Mouse (Mus musculus): ENCODE data around the gene Slc39a7. TPM values are rescaled to one million over a fixed set of nuclear protein-coding genes. Genes with fewer than 3 reads are reported as not detected.
"Not testable (repeated sequence)": the region's sequence is repeated elsewhere in the genome, so short reads cannot be mapped to it uniquely, and the experiment has no call there.

Gene Slc39a7
- total RNA-seq, 2 experiments from 2014 or later = 41.0 to 99.8 TPM

DNA sequence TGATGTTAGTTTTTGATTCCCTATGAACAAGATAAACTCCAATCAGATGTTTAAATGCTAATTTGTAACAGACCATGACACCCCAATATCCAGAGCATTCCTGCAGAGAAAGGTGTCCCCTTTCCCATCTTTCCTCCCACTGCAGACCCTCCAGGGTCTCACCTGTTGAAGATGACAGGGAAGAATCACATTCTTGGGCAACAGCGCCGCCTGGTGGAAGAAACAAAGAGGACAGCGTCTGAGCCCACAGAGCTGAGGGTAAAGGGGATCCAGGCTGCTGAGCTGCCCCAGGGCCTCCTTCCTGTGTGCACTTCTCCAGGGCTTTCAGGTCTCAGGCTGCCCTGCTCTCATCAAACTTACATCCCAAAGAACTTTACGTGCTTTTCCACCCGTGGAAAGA is 28.1 kb downstream of the Slc39a7 start:
- no peak for ATAC-seq (replicated peaks; ENCODE audit: poor library complexity, severe bottlenecking)

DNA sequence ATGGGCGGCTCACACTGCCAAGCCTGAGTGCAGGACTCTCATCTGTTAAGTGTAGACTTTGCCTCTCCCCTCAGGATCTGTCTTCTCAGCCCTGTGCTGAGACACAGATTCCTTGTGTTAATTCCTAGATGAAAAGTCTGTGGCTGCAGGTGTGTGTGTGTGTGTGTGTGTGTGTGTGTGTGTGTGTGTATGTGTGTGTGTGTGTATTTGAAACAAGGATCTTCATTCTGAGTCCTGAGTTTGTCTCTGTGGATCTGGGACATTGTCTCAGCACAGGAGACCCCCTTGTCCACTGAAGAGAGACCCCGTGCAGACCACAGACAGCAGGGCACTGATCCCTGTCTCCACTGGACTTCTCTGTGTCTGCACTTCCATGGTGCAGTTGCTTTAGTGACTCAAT is 30.7 kb downstream of the Slc39a7 start:
- ATAC-seq (replicated peaks; ENCODE audit: poor library complexity, severe bottlenecking) = not testable (repeated sequence)

DNA sequence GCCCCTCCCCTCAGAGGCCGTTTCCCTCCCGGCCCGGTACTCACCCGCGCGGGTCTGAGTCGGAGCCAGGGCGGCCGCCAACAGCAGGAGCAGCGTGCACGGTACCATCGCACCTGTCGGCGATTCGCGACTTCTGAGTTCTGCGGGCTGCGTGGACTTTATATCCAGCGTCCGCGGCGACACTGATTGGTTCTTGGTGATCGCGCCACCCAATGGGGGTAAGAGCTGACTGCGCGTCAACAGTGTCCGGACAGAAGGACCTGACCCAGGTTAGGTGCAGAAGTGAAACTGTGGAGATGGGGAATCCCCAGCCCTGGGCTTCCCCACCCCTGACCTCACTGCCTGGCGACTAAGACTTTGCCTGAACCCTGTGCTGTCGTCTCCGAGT is 31.3 kb downstream of the Slc39a7 start, which contains the start of gene H2-K1:
H2-K1 (minus strand) TSS at position 198 of the 388 bp plus-strand sequence.
- peak; percentile 96 for ATAC-seq (replicated peaks; ENCODE audit: poor library complexity, severe bottlenecking)

DNA sequence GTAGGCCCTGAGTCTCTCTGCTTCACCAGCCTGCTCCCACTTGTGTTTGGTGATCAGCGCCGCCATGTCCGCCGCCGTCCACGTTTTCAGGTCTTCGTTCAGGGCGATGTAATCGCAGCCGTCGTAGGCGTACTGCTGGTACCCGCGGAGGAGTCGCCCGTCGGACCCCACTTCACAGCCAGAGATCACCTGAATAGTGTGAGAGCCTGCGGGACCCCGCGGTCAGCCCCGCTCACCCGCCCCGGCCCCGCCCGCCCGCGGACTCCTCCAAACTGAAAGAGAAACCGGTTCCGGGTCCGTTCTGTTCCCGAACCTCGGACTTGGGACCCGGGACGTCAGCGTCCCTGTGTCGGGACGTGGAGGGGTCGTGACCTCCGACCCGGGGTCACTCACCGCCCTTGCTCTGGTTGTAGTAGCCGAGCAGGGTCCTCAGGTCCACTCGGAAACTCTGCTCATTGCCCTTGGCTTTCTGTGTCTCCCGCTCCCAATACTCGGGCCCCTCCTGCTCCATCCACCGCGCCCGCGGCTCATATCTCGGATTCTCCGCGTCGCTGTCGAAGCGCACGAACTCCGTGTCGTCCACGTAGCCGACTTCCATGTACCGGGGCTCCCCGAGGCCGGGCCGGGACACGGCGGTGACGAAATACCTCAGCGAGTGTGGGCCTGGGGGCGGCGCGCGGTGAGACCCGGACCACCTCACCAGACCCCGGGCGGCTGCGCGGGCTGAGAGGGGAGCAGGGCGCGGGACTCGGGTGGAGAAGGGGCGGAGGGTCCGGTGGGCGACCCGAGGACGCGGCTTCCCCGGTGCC is 31.9 kb downstream of the Slc39a7 start:
- ATAC-seq (replicated peaks; ENCODE audit: poor library complexity, severe bottlenecking) = no peak

DNA sequence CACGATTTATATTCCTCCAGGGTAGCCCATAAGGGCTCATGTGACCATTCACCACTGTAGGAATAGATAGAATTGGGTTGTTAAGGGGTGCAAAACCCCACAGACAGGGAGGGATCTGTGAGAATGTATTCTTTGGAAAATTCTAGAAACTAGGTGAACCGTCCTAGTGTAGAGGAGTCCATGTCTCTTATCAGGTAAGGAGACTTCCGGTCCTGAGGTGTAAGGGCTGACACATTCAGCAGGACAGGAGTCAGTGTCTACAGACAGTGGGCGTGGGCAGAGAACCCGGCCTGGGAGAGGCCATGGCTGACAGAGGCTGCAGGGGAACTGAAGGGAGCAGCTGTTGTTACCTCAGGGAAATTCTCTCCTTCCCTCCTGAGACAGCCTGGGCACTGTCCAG is 32.8 kb downstream of the Slc39a7 start:
- ATAC-seq (replicated peaks; ENCODE audit: poor library complexity, severe bottlenecking) = not testable (repeated sequence)

- ATAC-seq (replicated peaks; ENCODE audit: poor library complexity, severe bottlenecking) = not testable (repeated sequence)
Measured at GRCm38 (mm10) chr17:33997025-33997424, 34.5 kb downstream of the Slc39a7 start.

DNA sequence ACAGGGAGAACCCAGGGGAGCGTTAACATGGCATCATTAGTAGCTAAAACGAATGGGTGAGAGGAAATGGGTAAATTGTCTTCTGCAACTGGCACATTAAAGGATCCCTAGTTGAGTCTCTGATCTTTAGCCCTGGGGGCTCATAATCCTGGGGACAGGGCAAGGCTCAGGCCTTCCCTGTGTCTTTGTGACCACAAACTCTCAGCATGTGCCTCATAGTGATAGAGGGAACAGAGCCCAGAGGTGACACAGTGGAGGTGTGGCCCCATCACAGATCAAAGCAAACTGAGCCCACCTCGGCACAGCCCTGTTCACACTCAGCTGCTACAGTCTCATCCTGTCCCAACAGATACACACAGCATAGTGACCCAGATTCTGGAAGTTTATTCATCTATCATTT is 35.8 kb downstream of the Slc39a7 start:
- no peak for ATAC-seq (replicated peaks; ENCODE audit: poor library complexity, severe bottlenecking)

- no peak for ATAC-seq (replicated peaks; ENCODE audit: poor library complexity, severe bottlenecking)
Measured at GRCm38 (mm10) chr17:33994959-33995358, 36.5 kb downstream of the Slc39a7 start.

DNA sequence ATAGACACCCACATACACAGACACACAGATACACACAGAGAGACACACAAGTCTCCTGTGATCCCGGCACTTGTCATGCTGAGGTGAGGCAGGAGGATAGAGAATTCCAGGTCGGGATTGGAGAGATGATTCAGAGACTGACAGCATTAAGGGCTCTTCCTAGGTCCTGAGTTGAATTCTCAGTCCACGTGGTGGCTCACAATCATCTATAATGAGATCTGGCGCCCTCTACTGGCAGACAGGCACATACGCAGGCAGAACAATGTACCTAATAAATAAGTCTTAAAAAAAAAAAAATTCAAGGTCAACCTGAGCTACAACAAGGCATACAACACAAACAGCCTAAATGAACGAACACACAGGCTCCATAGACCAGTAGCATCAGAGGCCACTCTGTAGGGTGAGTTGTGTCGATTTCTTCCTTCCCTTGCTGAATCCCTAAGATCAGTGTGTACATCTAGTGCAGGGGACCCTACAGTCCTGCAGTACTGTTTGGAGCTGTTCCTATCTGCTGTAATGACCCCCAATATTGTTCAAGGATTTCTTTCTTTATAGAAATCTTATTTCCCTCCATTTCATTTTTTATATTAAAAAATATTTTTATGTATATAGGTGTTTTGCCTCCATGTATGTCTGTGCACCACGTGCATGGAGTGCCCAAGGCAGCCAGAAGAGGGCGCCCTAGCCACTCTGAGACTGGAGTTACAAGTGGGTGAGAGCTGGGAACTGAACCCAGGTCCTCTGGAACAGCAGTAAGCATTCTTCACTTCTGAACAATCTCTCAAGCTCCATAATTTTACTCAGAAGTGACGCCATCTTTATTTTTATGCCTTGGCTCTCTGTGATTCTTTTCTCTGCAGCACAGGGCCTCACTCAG is 39.5 kb downstream of the Slc39a7 start:
- ATAC-seq (replicated peaks; ENCODE audit: poor library complexity, severe bottlenecking) = peak; percentile 70

DNA sequence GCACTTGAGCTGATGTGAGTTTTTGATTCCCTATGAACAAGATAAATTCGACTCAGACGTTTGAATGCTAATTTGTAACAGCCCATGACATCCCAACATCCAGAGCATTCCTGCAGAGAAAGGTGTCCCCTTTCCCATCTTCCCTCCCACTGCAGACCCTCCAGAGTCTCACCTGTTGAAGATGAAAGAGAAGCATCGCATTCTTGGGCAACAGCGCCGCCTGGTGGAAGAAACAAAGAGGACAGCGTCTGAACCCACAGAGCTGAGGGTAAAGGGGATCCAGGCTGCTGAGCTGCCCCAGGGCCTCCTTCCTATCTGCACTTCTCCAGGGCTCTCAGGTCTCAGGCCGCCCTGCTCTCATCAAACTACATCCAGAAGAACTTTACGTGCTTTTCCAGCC is 49.3 kb downstream of the Slc39a7 start:
- not testable (repeated sequence) for ATAC-seq (replicated peaks; ENCODE audit: poor library complexity, severe bottlenecking)

DNA sequence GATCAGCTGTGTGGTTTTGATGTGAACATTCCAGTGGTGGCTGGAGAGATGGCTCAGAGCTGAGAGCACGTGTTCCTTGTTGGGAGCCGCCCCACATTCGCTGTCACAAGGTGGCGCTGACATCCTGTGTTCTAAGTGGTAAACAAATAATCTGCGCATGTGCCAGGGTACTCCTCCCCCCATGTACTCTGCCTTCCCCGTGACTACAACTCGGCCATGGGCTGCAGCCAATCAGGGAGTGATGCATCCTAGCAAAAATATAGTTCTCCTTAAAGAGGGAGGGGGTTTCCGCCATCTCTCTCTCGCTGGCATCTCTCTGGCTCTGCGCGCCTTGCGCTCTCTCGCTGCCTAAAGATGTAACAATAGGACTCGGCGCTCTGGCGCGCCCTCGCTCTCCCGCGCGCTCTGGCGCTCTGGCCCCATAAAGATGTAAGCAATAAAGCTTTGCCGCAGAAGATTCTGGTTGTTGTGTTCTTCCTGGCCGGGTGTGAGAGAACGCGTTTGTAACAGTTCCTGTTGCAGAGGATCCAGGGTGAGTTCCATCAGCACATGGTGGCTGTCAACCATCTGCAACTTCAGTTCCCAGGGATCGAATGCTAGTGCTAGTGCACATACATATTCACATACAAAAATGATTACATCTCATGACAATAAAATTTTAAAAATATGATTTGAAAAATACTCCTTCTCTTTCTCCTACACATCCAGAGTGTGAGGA is 50.1 kb downstream of the Slc39a7 start:
- ATAC-seq (replicated peaks; ENCODE audit: poor library complexity, severe bottlenecking) = peak; percentile 61

GRCm38 (mm10) chr17:33980181-33981035 is 51.1 kb downstream of the Slc39a7 start:
- 0 out of 2 replicates have a peak, but pooled peaks have one; percentile 7 for ATAC-seq (replicated peaks; ENCODE audit: poor library complexity, severe bottlenecking)

- ATAC-seq (replicated peaks; ENCODE audit: poor library complexity, severe bottlenecking) = no peak
Measured at GRCm38 (mm10) chr17:33979512-33980050, 51.9 kb downstream of the Slc39a7 start.

GRCm38 (mm10) chr17:33978631-33979031 is 52.9 kb downstream of the Slc39a7 start:
- peak; percentile 90 for ATAC-seq (replicated peaks; ENCODE audit: poor library complexity, severe bottlenecking)

Other genes starting within 250 kb of the Slc39a7 start
Only the 30 nearest of the 33 such genes appear.
- 3,502 and 3,517 TPM in 2 replicates for gene Rps28, start 207.1 kb downstream of the Slc39a7 start, total RNA-seq (2014; fragmentation: Nextera tagmentation)
- 2,416 and 2,576 TPM in 2 replicates for gene Rps28, start 207.1 kb downstream of the Slc39a7 start, total RNA-seq (2017)
- 282 and 300 TPM in 2 replicates for gene Ndufa7, start 207.1 kb downstream of the Slc39a7 start, total RNA-seq (2014; fragmentation: Nextera tagmentation)
- 133 and 200 TPM in 2 replicates for gene Ndufa7, start 207.1 kb downstream of the Slc39a7 start, total RNA-seq (2017)
- 21.9 and 35.5 TPM in 2 replicates for gene Cd320, start 188.6 kb downstream of the Slc39a7 start, total RNA-seq (2014; fragmentation: Nextera tagmentation)
- gene Cd320, start 188.6 kb downstream of the Slc39a7 start, total RNA-seq (2017) = 20.3 and 31.3 TPM in 2 replicates
- gene Gm7029, start 157.8 kb downstream of the Slc39a7 start, total RNA-seq (2014; fragmentation: Nextera tagmentation) = not detected in 2 replicates
- not detected in 2 replicates for gene Gm7029, start 157.8 kb downstream of the Slc39a7 start, total RNA-seq (2017)
- 9.5 and 13.9 TPM in 2 replicates for gene Kifc1, start 141.0 kb downstream of the Slc39a7 start, total RNA-seq (2014; fragmentation: Nextera tagmentation)
- gene Kifc1, start 141.0 kb downstream of the Slc39a7 start, total RNA-seq (2017) = 31.3 and 35.8 TPM in 2 replicates
- 0.98 and 1.4 TPM in 2 replicates for gene Platr17, start 126.5 kb downstream of the Slc39a7 start, total RNA-seq (2014; fragmentation: Nextera tagmentation)
- gene Platr17, start 126.5 kb downstream of the Slc39a7 start, total RNA-seq (2017) = 0.46 TPM in 1 of 2 replicates, not detected in the other
- 44.7 and 55.1 TPM in 2 replicates for gene Daxx, start 122.3 kb downstream of the Slc39a7 start, total RNA-seq (2014; fragmentation: Nextera tagmentation)
- gene Daxx, start 122.3 kb downstream of the Slc39a7 start, total RNA-seq (2017) = 22.4 and 40.6 TPM in 2 replicates
- gene Tapbp, start 115.8 kb downstream of the Slc39a7 start, total RNA-seq (2014; fragmentation: Nextera tagmentation) = 68.2 and 76.8 TPM in 2 replicates
- gene Tapbp, start 115.8 kb downstream of the Slc39a7 start, total RNA-seq (2017) = 48.0 and 57.7 TPM in 2 replicates
- 11.9 and 22.0 TPM in 2 replicates for gene Zbtb22, start 115.8 kb downstream of the Slc39a7 start, total RNA-seq (2014; fragmentation: Nextera tagmentation)
- gene Zbtb22, start 115.8 kb downstream of the Slc39a7 start, total RNA-seq (2017) = 16.8 and 23.9 TPM in 2 replicates
- gene Rgl2, start 102.1 kb downstream of the Slc39a7 start, total RNA-seq (2014; fragmentation: Nextera tagmentation) = 44.6 and 78.3 TPM in 2 replicates
- 35.5 and 35.8 TPM in 2 replicates for gene Rgl2, start 102.1 kb downstream of the Slc39a7 start, total RNA-seq (2017)
- gene Pfdn6, start 91.3 kb downstream of the Slc39a7 start, total RNA-seq (2014; fragmentation: Nextera tagmentation) = 177 and 226 TPM in 2 replicates
- gene Pfdn6, start 91.3 kb downstream of the Slc39a7 start, total RNA-seq (2017) = 149 and 168 TPM in 2 replicates
- 41.4 and 56.6 TPM in 2 replicates for gene Wdr46, start 91.0 kb downstream of the Slc39a7 start, total RNA-seq (2014; fragmentation: Nextera tagmentation)
- 48.6 and 53.9 TPM in 2 replicates for gene Wdr46, start 91.0 kb downstream of the Slc39a7 start, total RNA-seq (2017)
- 3.2 and 3.3 TPM in 2 replicates for gene B3galt4, start 80.2 kb downstream of the Slc39a7 start, total RNA-seq (2014; fragmentation: Nextera tagmentation)
- 3.2 and 4.0 TPM in 2 replicates for gene B3galt4, start 80.2 kb downstream of the Slc39a7 start, total RNA-seq (2017)
- 38.4 and 39.2 TPM in 2 replicates for gene Vps52, start 75.9 kb downstream of the Slc39a7 start, total RNA-seq (2014; fragmentation: Nextera tagmentation)
- 18.6 and 19.2 TPM in 2 replicates for gene Vps52, start 75.9 kb downstream of the Slc39a7 start, total RNA-seq (2017)
- 4,404 and 5,660 TPM in 2 replicates for gene Rps18, start 75.7 kb downstream of the Slc39a7 start, total RNA-seq (2014; fragmentation: Nextera tagmentation)
- 1,485 and 1,727 TPM in 2 replicates for gene Rps18, start 75.7 kb downstream of the Slc39a7 start, total RNA-seq (2017)
- 1,023 and 1,149 TPM in 2 replicates for gene H2-K1, start 31.3 kb downstream of the Slc39a7 start, total RNA-seq (2014; fragmentation: Nextera tagmentation)
- 564 and 822 TPM in 2 replicates for gene H2-K1, start 31.3 kb downstream of the Slc39a7 start, total RNA-seq (2017)
- 14.5 and 19.8 TPM in 2 replicates for gene Ring1, start 7.0 kb downstream of the Slc39a7 start, total RNA-seq (2014; fragmentation: Nextera tagmentation)
- gene Ring1, start 7.0 kb downstream of the Slc39a7 start, total RNA-seq (2017) = 9.9 and 14.0 TPM in 2 replicates
- 35.4 and 67.3 TPM in 2 replicates for gene H2-Ke6, start 3.6 kb downstream of the Slc39a7 start, total RNA-seq (2014; fragmentation: Nextera tagmentation)
- 27.1 and 30.1 TPM in 2 replicates for gene H2-Ke6, start 3.6 kb downstream of the Slc39a7 start, total RNA-seq (2017)
- 51.0 and 55.4 TPM in 2 replicates for gene Rxrb, start 130 bp upstream of the Slc39a7 start, total RNA-seq (2014; fragmentation: Nextera tagmentation)
- 40.5 and 47.2 TPM in 2 replicates for gene Rxrb, start 130 bp upstream of the Slc39a7 start, total RNA-seq (2017)
- gene Col11a2, start 7.8 kb upstream of the Slc39a7 start, total RNA-seq (2014; fragmentation: Nextera tagmentation) = 2.1 and 3.4 TPM in 2 replicates
- 1.2 and 3.4 TPM in 2 replicates for gene Col11a2, start 7.8 kb upstream of the Slc39a7 start, total RNA-seq (2017)
- gene H2-Oa, start 60.7 kb upstream of the Slc39a7 start, total RNA-seq (2014; fragmentation: Nextera tagmentation) = 6.4 and 15.0 TPM in 2 replicates
- 1.7 and 7.6 TPM in 2 replicates for gene H2-Oa, start 60.7 kb upstream of the Slc39a7 start, total RNA-seq (2017)
- gene H2-DMa, start 87.9 kb upstream of the Slc39a7 start, total RNA-seq (2014; fragmentation: Nextera tagmentation) = 97.2 and 116 TPM in 2 replicates
- gene H2-DMa, start 87.9 kb upstream of the Slc39a7 start, total RNA-seq (2017) = 40.2 and 41.8 TPM in 2 replicates
- 165 and 218 TPM in 2 replicates for gene Brd2, start 91.0 kb upstream of the Slc39a7 start, total RNA-seq (2014; fragmentation: Nextera tagmentation)
- 273 and 284 TPM in 2 replicates for gene Brd2, start 91.0 kb upstream of the Slc39a7 start, total RNA-seq (2017)
- 3.2 and 3.6 TPM in 2 replicates for gene H2-DMb2, start 111.6 kb upstream of the Slc39a7 start, total RNA-seq (2014; fragmentation: Nextera tagmentation)
- gene H2-DMb2, start 111.6 kb upstream of the Slc39a7 start, total RNA-seq (2017) = 3.8 and 7.1 TPM in 2 replicates
- gene H2-DMb1, start 121.4 kb upstream of the Slc39a7 start, total RNA-seq (2014; fragmentation: Nextera tagmentation) = 55.3 and 56.9 TPM in 2 replicates
- gene H2-DMb1, start 121.4 kb upstream of the Slc39a7 start, total RNA-seq (2017) = 47.9 and 48.5 TPM in 2 replicates
- gene Tap1, start 155.9 kb upstream of the Slc39a7 start, total RNA-seq (2014; fragmentation: Nextera tagmentation) = 45.4 and 60.7 TPM in 2 replicates
- gene Tap1, start 155.9 kb upstream of the Slc39a7 start, total RNA-seq (2017) = 81.6 and 89.7 TPM in 2 replicates
- 144 and 147 TPM in 2 replicates for gene Psmb9, start 156.1 kb upstream of the Slc39a7 start, total RNA-seq (2014; fragmentation: Nextera tagmentation)
- 103 and 141 TPM in 2 replicates for gene Psmb9, start 156.1 kb upstream of the Slc39a7 start, total RNA-seq (2017)
- gene Psmb8, start 166.0 kb upstream of the Slc39a7 start, total RNA-seq (2014; fragmentation: Nextera tagmentation) = 391 and 417 TPM in 2 replicates
- 462 and 464 TPM in 2 replicates for gene Psmb8, start 166.0 kb upstream of the Slc39a7 start, total RNA-seq (2017)
- 23.2 and 40.2 TPM in 2 replicates for gene Tap2, start 171.8 kb upstream of the Slc39a7 start, total RNA-seq (2014; fragmentation: Nextera tagmentation)
- 62.7 and 69.6 TPM in 2 replicates for gene Tap2, start 171.8 kb upstream of the Slc39a7 start, total RNA-seq (2017)
- 8.3 and 13.9 TPM in 2 replicates for gene H2-Ob, start 207.2 kb upstream of the Slc39a7 start, total RNA-seq (2014; fragmentation: Nextera tagmentation)
- gene H2-Ob, start 207.2 kb upstream of the Slc39a7 start, total RNA-seq (2017) = 2.1 and 2.3 TPM in 2 replicates